Mouse (Mus musculus): Measurements from ENCODE around the gene Acads. TPM values are rescaled to one million over a fixed set of nuclear protein-coding genes. Genes with fewer than 3 reads are reported as not detected.
"Not testable (repeated sequence)": the region's sequence is repeated elsewhere in the genome, so short reads cannot be mapped to it uniquely, and the experiment has no call there.

Acads gene
- total RNA-seq, 4 experiments from 2014 or later: 225 to 279 (median 244) TPM

GRCm38 (mm10) chr5:115149675-115150459 lies 30.7 kb upstream of the Acads start:
- no peak for DNase-seq (ENCODE audit: low spot score)

- not testable (repeated sequence) for DNase-seq (ENCODE audit: low spot score)
Measured at GRCm38 (mm10) chr5:115148872-115149271, 29.7 kb upstream of the Acads start.

GRCm38 (mm10) chr5:115148378-115148777 lies 29.2 kb upstream of the Acads start:
- no peak for DNase-seq (ENCODE audit: low spot score)

GRCm38 (mm10) chr5:115147388-115147787 lies 28.2 kb upstream of the Acads start:
- DNase-seq (ENCODE audit: low spot score): no peak

GRCm38 (mm10) chr5:115146747-115147130 lies 27.6 kb upstream of the Acads start:
- DNase-seq (ENCODE audit: low spot score): no peak

GRCm38 (mm10) chr5:115145976-115146746 lies 27.0 kb upstream of the Acads start:
- no peak for DNase-seq (ENCODE audit: low spot score)

- DNase-seq (ENCODE audit: low spot score): no peak
Measured at GRCm38 (mm10) chr5:115145253-115145968, 26.3 kb upstream of the Acads start.

- DNase-seq (ENCODE audit: low spot score): no peak
Measured at GRCm38 (mm10) chr5:115144471-115144870, 25.3 kb upstream of the Acads start.

GRCm38 (mm10) chr5:115143552-115143951 lies 24.4 kb upstream of the Acads start:
- no peak for DNase-seq (ENCODE audit: low spot score)

- no peak for DNase-seq (ENCODE audit: low spot score)
Measured at GRCm38 (mm10) chr5:115142166-115142697, 23.1 kb upstream of the Acads start.

- DNase-seq (ENCODE audit: low spot score): no peak
Measured at GRCm38 (mm10) chr5:115140726-115141125, 21.6 kb upstream of the Acads start.

GRCm38 (mm10) chr5:115139124-115139523 lies 20.0 kb upstream of the Acads start:
- DNase-seq (ENCODE audit: low spot score): no peak

- peak; percentile 84 for DNase-seq (ENCODE audit: low spot score)
Measured at GRCm38 (mm10) chr5:115134234-115135165, 15.4 kb upstream of the Acads start, which contains the start of gene Unc119b. Gene Unc119b (minus strand): TSS chr5:115134975.

GRCm38 (mm10) chr5:115133358-115134066 lies 14.4 kb upstream of the Acads start:
- no peak for DNase-seq (ENCODE audit: low spot score)

- no peak for DNase-seq (ENCODE audit: low spot score)
Measured at GRCm38 (mm10) chr5:115132465-115132864, 13.3 kb upstream of the Acads start.

- no peak for DNase-seq (ENCODE audit: low spot score)
Measured at GRCm38 (mm10) chr5:115129328-115129727, 10.2 kb upstream of the Acads start.

GRCm38 (mm10) chr5:115127421-115128179 lies 8.5 kb upstream of the Acads start:
- DNase-seq (ENCODE audit: low spot score): no peak

- no peak for DNase-seq (ENCODE audit: low spot score)
Measured at GRCm38 (mm10) chr5:115126578-115127312, 7.6 kb upstream of the Acads start.

Measured in heart, adult 8-10 months (tissue).